Mouse (Mus musculus) testis, adult 10 weeks (tissue): ENCODE results near the gene Tjp2. TPM values are rescaled to one million over a fixed set of nuclear protein-coding genes. Genes with fewer than 3 reads are reported as not detected.

Experiments
- polyA plus RNA-seq: library from polyadenylated mRNA; stranded (reverse); fragments of 350-450 nt; fragmentation: Illumina TruSeq; extraction: RNeasy Lipid Tissue Mini Kit (QIAGEN cat#74804); gene quantifications from one replicate; pipeline ENCODE4 v1.2.3, GENCODE M21; 2014; ENCODE audit warnings: low read depth, low replicate concordance

The Tjp2 gene
- 16.0 TPM for polyA plus RNA-seq

GRCm38 (mm10) chr19:24224500-24225304 is at the start of gene Tjp2:
TSS of gene Tjp2 (minus strand) at chr19:24225030.

Other genes with a start within 250 kb of the Tjp2 start
- gene Fam189a2, start 194.0 kb downstream of the Tjp2 start, polyA plus RNA-seq: 4.2 TPM
- gene Fxn, start 55.6 kb upstream of the Tjp2 start, polyA plus RNA-seq: 0.48 TPM